Mouse (Mus musculus): ENCODE measurements around the gene Sectm1a.
A peak's percentile ranks its signal among the peaks of the same experiment; 100 is the strongest.
"Not testable (repeated sequence)": the region's sequence is repeated elsewhere in the genome, so short reads cannot be mapped to it uniquely, and the experiment has no call there.

The Sectm1a gene

DNA sequence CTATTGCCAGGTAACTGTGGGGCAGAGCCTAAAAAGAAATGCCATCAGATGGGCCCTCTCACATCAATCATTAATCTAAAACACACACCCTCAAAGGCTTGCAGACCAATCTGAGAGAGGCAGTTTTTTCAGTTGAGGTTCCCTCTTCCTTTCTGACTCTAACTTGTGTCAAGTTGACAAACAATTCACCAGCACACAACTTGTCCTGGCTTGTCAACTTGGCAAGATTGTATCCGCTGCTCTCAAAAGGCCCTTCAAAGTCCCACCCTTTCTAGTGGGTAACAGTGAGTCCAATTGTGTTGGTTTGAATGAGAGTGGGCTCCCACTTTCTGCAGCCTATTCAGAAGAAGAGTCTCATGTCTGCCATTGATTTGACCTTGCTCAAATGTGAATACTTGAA is 35.7 kb downstream of the Sectm1a start:
- DNase-seq = no peak

DNA sequence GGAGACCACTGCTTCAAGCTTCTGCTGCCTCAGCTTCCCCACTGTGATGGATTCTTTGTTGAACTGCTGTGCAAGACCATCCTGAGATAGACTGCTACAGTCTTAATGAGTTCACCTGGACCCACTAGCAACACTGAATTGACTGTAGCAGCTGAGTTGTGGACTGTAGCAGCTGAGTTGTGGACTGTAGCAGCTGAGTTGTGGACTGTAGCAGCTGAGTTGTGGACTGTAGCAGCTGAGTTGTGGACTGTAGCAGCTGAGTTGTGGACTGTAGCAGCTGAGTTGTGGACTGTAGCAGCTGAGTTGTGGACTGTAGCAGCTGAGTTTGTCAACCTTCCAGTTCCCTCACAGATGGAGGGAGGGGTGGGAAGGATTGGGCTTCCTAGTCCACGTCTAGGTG is 38.0 kb downstream of the Sectm1a start:
- not testable (repeated sequence) for DNase-seq

- DNase-seq = no peak
Measured at GRCm38 (mm10) chr11:121042480-121042879, 38.5 kb downstream of the Sectm1a start.

- no peak for DNase-seq
Measured at GRCm38 (mm10) chr11:121041636-121042035, 39.4 kb downstream of the Sectm1a start.

DNA sequence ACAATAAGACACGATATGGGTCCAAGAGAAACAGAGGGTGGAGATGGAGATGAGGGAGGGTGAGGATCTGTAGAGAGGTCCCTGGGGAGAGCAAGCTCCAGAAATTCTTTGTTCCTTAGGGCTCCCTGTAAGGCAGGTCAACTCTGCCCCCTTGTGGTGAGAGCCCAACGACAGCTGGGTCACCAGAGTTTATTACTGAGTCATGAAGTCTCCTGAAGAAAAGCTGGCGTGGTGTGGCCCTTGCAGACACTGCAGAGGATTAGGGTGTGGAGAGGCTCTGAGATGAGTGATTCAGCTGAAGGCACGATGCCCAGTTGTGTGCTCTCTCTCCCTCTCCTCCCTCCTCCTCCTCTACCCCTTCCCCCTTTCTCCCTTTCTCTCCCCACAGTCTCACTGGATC is 39.8 kb downstream of the Sectm1a start:
- DNase-seq = peak; percentile 75

DNA sequence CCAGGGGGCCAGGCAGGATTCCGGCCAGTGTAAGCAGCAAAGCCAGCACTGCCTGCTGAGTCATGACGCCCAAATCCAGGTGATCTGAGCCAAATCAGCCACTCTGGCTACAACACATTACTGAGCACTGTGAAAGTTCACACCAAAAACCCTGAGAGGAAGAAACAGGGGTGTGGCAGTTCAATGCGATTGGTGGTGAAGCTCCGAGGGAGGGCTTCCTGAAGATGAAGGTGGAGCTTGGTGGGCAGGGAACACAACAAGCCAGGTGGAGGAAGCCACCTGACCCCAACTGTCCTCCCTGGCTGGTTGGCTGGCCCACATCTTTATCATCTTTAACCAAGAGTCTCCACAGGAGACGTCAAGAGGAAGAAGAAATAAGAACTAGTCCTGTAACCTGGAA is 41.7 kb downstream of the Sectm1a start, which contains the start of gene Cd7:
Gene Cd7 (minus strand): TSS at position 117 of the 400 bp plus-strand sequence.
- DNase-seq = no peak

GRCm38 (mm10) chr11:121038366-121039240 is 42.4 kb downstream of the Sectm1a start:
- no peak for DNase-seq

DNA sequence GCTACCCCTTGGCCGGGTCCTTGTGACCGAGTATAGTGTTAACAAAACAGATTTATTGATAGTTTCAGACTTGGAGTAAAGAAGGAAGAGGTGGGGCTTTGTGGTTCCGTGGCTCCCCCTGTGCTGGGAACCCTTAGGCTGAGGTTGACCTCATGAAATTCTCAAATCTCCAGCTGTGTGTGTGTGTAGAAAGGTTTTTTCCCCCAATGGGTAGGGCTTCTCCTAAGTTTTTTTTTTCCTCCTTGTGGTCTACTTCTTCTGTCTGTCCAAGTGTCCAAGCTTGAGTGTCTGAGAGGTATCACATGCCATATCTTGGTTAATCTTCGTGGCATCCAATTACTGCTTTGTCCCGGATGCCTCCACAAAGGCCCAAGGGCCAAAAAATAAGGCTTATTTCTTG is 47.9 kb downstream of the Sectm1a start:
- DNase-seq = no peak

GRCm38 (mm10) chr11:121027259-121027658 is 53.8 kb downstream of the Sectm1a start:
- no peak for DNase-seq

DNA sequence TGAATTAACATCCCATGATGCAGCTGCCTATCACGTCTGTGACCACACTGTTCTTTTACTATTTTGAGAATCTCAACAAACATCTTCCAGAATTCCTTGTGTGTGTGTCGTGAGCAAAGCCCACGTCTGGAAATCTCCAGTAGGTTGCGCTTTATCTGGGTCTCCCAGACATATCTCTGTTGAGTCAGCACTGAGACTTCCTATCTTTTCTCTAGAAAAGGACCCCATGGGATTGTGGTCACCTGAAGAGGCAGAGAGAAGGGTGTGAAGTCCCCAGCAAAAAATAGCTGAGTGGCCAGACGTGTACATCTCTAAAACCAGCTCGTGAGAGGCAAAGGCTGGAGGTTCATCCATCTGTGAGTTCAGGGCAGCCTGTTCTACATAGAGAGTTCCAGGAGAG is 56.9 kb downstream of the Sectm1a start:
- no peak for DNase-seq

DNA sequence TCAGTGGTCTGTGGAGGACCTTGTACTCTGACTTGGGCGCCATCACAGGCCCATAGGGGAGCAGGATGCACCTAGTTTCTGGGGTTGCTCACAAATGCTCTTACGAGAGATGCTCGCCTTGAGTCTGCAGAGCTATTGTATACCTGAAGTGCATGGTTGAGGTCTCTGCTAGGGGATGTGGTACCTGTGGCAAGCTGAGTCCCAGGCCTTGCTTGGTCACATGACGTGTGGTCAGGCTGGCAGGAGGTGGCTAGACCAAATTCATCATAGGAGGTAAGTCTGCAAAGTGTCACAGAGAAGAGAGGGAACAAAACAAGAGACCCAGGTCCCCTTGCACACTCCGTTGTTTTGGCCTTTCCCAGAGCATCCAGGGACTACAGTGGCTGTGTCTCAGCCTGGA is 61.5 kb downstream of the Sectm1a start:
- DNase-seq = no peak

DNA sequence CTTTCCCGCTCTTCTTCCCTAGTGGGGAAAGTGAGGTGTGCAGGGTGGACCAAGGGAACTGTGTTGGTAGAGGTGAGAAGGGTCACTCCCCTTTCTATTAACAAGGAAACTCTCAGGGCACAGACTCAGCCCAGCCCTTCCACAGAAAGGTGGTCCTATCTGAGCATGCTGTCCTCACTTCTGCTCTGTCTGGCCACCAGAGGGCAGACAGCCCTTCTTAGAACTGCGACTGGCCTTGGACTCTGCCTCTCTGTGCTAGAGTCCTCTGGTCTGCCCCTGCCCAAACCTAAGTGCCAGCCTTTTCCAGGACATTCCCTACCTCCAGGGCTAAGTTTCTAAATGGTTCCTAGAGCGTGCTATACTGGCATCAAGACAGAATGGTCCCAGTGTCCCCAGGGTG is 63.3 kb downstream of the Sectm1a start:
- DNase-seq = peak; percentile 30

All from cerebellum, adult 8-10 months (tissue).